Mouse (Mus musculus): ENCODE data around the gene Adgrg7.

- no peak for TF ChIP-seq MAFK (IDR thresholded peaks at IDR 0.05; ENCODE audit: insufficient read depth, low read depth, low read length)
- TF ChIP-seq ZNF384 (IDR thresholded peaks at IDR 0.05; ENCODE audit: low read depth, low read length): no peak
Observed at GRCm38 (mm10) chr16:56729060-56729459, 66.6 kb downstream of the Adgrg7 start.

Data from ES-E14 (cell line).